Mouse (Mus musculus): ENCODE measurements around the gene Zfp91.
"Not testable (repeated sequence)": the region's sequence is repeated elsewhere in the genome, so short reads cannot be mapped to it uniquely, and the experiment has no call there.

Gene Zfp91

DNA sequence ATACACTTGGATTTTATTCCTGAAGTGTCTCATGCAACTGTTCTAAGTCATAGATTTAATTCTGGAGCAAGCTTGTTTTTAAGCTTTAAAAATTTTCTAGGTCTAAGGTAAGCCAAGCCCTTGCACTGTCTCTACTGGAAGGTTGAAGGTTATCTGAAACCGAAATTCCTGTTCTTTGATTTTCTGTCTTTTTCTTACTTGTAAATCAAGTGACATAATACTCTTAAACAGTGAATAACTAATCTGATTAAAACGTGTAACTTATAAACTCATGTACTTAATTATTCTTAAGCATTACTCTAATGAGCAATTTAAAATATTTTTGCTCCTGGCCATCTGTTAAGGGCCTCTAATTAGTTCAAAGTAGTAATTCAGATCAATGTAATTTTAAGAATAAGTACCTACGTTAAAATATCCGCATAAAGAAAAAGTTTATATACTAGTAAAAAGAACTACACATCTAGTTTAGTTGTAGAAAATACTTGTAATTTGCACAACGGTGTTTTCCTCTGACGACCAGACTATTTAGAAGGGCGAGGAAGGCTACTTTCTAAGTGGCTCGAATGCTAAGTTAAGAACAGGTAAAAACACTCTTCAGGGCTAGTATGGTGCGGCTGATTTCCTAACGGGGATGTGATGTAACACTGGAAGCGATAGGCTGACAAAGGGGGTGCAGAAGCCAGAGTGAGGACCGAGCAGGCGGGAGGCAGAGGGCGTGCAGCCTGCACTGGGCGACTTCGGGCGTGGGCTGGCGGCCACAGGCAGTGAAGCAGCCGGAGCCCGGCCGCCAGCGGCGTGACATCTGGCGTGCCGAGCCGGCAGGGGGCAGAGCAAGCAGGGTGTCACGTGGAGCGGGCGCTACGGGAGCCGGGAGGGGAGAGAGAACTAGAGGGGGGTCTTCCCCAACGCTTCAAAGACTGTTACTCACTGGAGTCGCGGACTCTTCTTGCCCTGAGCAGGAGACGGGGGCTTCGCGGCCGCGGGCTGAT lies 1.6 kb downstream of the Zfp91 start:
- DNase-seq (ENCODE audit: low read depth, low spot score), result peak; percentile 88

DNA sequence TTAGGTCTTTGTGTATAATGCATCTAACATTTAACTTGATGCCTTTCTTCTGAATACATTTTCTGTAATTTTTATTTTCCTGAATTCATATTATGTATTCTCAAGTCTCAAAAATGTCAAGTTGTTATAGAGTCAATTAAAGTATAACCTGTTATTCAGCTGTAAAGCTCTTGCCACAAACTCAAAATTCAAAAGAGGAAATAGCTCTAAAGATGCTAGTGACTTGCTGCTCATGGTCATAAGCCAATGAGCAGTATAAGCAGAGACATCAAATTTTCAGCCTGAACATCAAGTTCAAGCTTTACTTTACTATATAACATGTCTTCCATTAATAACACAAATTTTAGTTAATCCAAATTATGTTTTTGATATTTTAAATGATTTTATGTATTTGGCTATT lies 3.6 kb downstream of the Zfp91 start:
- DNase-seq (ENCODE audit: low read depth, low spot score), result no peak

DNA sequence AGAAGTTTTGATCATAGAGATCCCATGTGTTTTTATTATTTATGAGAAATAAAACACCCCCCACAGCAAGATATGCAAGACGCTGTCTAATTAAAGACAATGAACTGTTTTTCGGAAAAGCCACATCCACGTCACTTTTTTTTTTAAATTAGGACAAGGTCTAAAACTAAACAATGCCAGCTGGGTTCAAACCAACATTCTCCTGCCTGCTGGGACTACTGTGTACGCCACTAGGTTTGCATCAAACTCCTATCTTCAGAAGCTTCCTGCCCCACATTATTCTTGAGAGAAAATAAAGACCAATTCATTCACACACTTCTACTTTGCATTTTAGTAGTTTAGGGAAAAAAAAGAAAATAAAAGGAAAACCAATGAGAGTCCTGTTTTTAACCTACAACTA lies 8.2 kb downstream of the Zfp91 start:
- no peak for DNase-seq (ENCODE audit: low read depth, low spot score)

DNA sequence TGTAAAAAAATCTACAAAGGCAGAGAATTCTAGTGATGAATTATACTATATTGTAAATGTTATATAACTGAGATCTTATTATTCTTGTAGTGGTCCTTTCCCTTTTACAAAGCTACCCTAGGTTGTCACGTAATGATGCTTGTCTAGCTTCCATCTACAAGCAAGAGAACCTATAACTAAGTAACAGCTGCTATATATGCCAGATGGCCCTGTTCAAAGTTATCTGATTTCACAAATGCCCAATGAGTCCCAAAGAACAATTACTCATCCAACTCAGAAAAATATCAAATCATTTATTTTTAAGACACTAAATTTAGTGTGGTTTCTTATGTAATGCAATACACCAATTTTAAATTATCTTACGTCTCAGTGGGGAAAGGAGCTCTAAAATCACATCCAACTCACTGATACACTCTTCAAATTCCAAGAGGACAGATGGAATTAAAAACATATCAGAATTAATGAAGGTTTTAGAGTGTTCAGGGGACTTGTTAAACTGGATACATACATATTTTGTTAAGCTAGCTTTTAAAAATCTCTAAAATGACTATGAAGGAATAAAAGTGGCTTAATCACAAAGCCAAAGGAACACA lies 9.0 kb downstream of the Zfp91 start:
- DNase-seq (ENCODE audit: low read depth, low spot score), result no peak

DNA sequence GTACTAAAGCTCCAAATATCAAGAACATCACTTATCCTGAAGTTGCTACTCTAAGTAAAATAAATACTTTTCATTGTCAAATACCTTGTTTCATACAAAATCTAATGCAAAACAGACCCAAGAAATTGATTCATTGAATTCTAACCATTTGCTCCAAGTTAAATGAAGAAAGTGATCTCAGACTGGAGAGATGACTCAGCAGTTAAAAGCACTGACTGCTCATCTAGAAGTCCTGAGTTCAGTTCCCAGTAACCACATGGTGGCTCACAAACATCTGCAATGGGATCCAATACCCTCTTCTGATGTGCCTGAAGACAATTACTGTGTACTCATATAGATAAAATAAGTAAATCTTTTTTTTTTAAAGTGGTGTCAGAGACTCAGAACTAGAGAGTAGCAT lies 15.5 kb downstream of the Zfp91 start:
- DNase-seq (ENCODE audit: low read depth, low spot score), result no peak

DNA sequence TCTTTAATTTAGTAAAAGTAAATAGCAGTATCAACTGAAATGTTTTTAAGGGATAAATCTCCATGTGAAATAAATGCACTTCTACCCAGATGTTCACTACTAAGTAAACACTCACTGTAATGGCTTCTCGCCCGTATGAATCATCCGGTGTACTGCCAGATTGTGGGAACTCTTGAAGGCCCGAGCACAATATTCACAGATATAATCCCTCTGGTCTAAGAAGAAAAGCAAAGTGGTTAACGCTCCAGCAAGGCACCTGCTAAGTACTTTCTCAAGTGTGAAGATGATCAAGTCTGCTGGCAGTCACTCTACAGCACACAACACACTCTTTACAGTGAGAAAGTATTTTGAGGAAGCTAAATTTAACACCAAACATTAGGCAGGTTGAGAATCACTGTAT lies 25.0 kb downstream of the Zfp91 start:
- DNase-seq (ENCODE audit: low read depth, low spot score), result no peak

DNA sequence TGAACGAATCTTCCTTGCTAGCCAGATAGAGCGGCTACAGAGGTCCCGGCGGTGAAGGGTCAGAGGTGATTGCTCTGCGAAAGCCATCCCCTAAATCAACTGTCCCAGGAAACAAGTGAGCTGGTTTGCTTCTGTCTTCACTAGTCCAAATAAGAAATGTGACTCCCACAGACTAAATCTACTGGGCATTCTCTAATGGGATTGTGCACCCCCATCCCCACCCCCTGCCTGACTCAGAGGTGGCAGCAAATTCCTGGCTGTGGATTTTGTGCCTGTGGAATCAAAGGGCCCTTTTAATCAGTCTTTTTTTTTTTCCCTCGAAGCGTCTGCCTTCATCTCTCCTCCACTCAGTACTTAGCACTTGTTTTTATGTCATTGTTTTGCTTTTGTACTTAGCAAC lies 30.6 kb downstream of the Zfp91 start, which contains the start of gene Cntf:
Gene Cntf (minus strand): TSS at position 325 of the 400 bp plus-strand sequence.
- DNase-seq (ENCODE audit: low read depth, low spot score), result no peak

DNA sequence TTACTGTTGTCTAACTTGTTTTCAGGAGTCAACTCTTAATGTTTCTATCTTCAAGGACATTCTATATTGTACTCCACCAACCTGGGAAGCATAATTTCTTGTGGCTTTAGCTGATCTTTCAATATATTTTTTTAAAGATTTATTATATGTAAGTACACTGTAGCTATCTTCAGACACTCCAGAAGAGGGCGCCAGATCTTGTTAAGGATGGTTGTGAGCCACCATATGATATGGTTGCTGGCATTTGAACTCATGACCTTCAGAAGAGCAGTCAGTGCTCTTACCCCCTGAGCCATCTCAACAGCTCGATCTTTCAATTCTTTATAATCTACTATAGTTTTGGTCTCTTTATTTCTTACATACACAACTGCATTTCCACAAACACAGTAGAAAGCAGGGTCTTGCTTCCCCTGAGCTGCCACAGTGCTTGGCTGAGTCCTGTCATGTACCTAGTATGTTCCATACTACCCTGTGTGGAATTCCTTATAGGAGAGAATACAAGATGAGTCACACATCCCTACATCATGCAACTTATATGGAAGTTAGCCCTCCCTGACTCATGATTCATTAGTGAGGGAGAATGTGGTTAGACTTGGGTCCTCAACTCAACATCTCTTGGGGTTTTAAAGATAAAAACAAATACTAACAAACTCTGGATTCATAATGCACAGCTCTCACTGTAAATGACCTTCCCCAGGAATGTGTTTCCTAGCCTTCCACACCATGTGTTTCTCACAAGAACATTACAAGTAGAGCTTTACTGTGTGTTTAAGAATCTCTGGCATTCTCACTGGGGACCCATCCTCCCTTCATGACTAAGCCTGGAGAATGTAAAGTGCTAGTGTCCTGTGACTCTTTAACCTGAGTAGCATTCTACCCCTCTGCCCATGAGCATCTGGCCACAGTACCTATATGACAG lies 33.5 kb downstream of the Zfp91 start:
- no peak for DNase-seq (ENCODE audit: low read depth, low spot score)

DNA sequence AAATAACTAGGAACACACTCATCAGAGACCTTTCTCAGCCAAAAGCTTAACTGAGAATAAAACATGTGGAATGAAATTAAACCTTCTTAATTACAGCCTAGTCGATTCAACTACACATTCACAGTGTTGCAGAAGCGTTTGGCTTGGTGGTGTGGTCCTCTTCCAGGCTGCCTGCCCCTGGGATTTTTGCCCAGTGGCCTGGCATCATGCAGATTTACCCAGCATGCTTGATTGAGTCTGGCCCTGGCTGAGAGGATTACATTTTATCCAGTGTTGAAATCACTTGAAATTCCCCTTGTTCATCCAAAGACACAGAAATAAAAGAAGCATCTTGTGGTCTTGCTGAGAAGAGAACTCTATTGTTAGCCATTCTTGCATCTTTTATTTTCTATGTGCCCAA lies 36.3 kb downstream of the Zfp91 start:
- no peak for DNase-seq (ENCODE audit: low read depth, low spot score)

DNA sequence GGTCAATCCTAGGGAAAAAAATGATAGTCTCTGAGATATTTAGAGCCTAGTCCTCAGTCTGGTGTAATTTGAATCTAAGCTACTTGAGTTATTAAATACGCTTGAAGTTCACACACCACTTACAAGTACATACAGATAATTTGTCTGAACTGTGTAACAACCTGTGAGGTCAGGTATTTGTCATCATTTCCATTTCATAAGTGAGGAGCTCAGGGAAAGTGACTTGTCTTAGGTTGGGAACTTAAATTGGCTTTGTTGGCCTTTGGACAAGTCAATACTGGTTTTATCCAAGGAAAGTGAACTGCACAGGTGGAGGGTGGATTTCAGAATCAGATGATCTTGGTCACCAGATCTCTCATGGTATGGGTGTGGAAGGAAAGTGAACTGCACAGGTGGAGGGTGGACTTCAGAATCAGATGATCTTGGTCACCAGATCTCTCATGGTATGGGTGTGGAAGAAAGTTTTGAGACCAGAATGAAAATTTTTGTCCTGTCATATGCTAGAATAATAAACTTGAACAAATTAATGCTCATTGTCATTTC lies 36.9 kb downstream of the Zfp91 start:
- DNase-seq (ENCODE audit: low read depth, low spot score), result no peak

DNA sequence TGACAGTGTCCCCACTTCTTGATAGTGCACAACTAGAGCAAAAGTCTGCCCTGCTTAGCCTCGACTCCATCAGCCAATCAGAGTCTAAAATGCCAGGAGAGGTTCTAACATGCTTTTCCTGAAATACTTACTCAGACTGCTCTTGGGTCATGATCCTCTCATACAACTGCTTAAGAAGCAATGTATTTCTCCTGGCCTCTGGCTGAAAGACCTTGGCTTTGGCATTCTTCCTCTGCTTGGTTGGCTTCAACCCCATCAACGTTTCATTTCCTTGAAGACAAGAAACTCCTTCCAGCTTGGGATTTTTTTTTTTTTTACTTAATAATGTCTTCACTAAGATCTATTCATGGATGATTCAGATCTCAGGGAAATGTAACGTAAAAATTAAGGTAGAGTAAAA lies 39.6 kb downstream of the Zfp91 start:
- no peak for DNase-seq (ENCODE audit: low read depth, low spot score)

DNA sequence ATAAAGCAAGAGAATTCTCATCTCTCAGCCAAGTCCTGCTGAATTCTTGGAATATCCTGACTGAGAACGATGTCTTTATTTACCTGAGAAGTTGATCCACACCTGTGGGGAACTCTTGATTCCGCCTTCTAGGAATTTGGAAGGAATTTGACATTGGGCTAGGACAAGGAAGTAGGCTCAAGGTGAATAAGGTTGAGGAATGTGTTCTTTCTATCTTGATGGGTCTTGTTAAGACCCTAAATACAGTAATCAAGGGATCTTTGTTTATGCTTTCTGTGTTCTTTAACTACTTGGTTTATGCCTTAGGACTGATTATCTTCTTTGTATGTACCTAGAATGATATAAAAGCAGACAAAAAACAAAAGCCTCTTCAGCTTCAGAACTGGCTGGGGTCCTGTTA lies 64.0 kb downstream of the Zfp91 start:
- no peak for DNase-seq (ENCODE audit: low read depth, low spot score)

DNA sequence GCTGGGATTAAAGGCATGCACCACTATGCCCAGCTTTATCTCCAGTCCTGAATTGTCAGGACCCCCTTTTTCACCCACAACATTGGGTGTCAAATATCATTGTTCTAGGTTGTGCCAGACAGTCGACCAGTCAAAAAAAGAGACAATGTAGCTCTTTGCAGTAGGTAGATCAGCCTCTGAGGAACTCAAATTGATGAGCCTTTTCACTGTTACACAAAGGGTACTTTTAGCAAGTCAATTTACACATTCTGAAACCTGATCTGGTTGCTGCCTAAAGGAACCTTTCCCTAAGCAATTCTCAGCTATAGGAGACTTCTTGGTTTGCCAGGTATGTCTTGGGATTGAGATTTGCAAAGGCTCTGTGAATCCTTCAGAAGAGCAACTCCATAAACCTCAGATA lies 64.9 kb downstream of the Zfp91 start:
- DNase-seq (ENCODE audit: low read depth, low spot score), result no peak

DNA sequence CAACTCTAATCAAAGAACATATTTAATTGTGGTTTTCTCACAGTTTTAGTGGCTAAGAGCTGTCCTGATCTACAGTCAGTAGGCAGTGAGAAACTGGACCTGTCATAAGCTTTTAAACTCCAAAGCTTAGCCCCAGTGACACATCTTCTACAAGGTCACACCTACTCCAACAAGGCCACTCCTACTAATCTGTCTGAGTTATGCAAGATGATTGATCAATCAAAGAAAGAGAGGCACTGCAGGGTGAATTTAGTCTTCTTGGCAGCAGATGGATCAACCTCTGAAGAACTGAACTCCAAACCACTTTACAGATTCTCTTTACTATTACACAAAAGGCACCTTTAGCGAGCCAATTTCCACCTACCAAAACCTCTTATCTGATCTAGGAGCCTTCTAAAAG lies 70.1 kb downstream of the Zfp91 start:
- no peak for DNase-seq (ENCODE audit: low read depth, low spot score)

DNA sequence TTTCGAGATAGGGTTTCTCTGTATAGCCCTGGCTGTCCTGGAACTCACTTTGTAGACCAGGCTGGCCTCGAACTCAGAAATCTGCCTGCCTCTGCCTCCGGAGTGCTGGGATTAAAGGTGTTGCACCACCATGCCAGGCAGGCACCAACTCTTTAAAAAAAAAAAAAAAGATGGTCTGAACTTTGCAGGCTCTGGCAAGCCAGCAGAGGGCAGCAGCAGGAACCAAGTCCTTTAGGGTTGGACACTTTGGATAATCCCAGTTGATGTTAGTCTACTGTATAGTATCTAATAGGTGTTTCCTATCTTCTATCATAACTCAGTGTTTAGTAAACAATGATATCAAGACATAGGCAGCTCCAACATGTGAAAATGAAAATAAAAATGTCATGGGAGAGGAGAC lies 73.6 kb downstream of the Zfp91 start:
- DNase-seq (ENCODE audit: low read depth, low spot score), result no peak

DNA sequence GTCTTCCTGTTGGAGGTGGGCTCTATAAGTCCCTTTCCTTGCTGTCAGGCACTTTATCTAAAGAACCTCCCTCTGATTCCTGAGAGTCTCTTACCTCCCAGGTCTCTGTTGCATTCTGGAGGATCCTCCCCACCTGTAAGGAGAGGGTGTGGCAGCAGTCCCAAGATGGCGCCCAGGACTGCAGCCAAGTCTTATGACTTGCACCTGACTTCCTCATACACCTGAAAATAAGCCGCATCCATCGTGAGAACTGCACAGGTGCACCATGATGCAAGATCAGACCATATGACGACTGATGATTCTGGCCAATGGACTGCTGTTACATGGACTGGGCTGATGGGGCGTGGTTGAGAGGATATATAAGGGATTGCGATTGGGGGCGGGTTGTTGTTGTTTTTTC lies 74.3 kb downstream of the Zfp91 start:
- DNase-seq (ENCODE audit: low read depth, low spot score), result not testable (repeated sequence)

DNA sequence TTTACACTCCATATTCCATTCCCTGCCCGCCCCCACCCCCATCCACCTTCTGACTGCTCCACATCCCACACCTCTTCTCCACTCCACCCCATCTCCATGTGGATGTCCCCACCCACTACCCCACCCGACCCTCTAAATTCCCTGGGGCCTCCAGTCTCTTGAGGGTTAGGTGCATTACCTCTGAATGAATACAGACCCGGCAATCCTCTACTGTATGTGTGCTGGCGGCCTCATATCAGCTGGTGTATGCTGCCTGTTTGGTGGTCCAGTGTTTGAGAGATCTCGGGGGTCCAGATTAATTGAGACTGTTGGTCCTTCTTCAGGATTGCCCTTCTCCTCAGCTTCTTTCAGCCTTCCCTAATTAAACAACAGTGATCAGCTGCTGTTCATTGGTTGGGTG lies 75.0 kb downstream of the Zfp91 start:
- not testable (repeated sequence) for DNase-seq (ENCODE audit: low read depth, low spot score)

DNA sequence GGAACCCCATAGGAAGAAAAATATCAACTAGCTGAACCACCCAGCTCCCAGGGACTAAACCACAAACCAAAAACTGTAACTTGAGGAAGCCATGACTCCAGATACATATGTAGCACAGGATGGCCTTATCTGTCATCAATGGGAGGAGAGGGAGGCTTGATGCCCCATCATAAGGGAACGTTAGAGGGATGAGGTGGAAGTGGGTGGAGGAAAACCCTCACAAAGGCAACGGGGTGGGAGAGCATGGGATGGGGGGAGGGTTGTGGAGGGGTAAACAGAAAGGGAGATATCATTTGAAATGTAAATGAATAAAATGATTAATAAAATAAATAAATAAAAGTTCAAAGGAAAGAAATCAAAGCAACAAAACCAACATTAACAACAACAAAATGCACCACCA lies 75.5 kb downstream of the Zfp91 start:
- no peak for DNase-seq (ENCODE audit: low read depth, low spot score)

DNA sequence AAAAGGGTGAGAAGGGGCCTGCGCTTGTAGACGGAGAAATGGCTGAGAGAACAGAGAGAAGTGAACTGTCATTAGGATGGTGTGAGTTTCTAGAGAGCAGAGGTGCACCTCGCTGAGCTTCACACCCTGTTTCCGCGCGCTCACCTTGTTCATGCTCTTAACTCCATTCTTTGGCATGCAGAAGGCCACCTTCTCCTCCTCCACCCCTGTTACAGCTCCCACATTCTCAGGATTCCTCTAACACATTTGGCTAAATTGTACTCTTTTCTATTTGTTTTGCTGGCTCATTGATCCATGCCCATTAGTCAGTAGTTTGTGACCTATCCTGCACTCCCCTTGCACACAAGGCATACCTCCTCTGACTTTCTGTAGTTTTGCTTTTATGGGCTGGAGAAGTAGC lies 76.7 kb downstream of the Zfp91 start:
- no peak for DNase-seq (ENCODE audit: low read depth, low spot score)

Data from forelimb bud, embryonic 11.5 days (tissue).